Comparison of ENCODE assay signal across 19 mouse cellular contexts in the genomic region with DNA sequence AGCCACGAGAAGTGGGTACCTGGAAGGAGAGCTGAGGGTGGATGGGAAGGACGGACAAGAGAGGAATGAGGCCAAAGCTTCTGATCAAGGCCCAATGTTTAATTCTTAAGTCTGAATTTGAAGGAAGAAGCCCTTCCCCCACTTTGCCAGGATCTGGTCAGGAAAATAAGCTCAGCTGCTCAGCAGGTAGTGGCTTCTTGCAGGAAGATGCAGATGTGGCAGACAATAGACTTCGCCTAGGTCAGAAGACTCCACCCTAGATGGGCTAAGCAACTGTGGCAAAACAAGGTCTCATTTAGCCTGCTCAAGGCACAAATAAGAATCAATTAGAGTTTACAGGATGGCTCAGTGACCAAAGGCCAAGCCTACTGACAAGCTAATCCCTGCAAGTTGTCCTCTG.
"Had no signal": no experiment of that assay in that cellular context is flagged by ENCODE, and none has a peak within 500 bp of the region (broad histone marks: within the 10 kb centered on the region; RNA-seq: fewer than 3 reads in every experiment).

No protein-coding gene starts in this region.

- H3K27me3 ChIP-seq: liver, embryonic 15.5 days; midbrain, embryonic 12.5 days; neural tube, embryonic 13.5 days; neural tube, embryonic 15.5 days had no signal

- H3K4me1 ChIP-seq: liver, embryonic 15.5 days; midbrain, embryonic 10.5 days; midbrain, embryonic 12.5 days; neural tube, embryonic 13.5 days; neural tube, embryonic 15.5 days had no signal

- DNase-seq: lung, adult 18-20 months; lung, embryonic 14.5 days; lung, postnatal 10 days; lung, postnatal 4 days; midbrain, embryonic 14.5 days; retina, postnatal 1 day; right cerebral cortex, adult 18-20 months; right cerebral cortex, postnatal 25 days; right cerebral cortex, postnatal 4 days; spleen, adult 18-20 months; thymus, adult 18-20 months; thymus, postnatal 14 days; thymus, postnatal 36 days had no signal

- H3K27ac ChIP-seq: liver, embryonic 15.5 days; midbrain, embryonic 10.5 days; midbrain, embryonic 12.5 days; neural tube, embryonic 13.5 days; neural tube, embryonic 15.5 days had no signal

- H3K4me3 ChIP-seq: liver, embryonic 15.5 days; midbrain, embryonic 10.5 days; midbrain, embryonic 12.5 days; myocyte; neural tube, embryonic 13.5 days; neural tube, embryonic 15.5 days had no signal

- H3K36me3 ChIP-seq: liver, embryonic 15.5 days; midbrain, embryonic 10.5 days; midbrain, embryonic 12.5 days; neural tube, embryonic 13.5 days; neural tube, embryonic 15.5 days had no signal

- H3K9me3 ChIP-seq: liver, embryonic 15.5 days; midbrain, embryonic 10.5 days; midbrain, embryonic 12.5 days; neural tube, embryonic 13.5 days; neural tube, embryonic 15.5 days had no signal
